18 mouse cellular contexts compared by ENCODE assay signal in the genomic region with DNA sequence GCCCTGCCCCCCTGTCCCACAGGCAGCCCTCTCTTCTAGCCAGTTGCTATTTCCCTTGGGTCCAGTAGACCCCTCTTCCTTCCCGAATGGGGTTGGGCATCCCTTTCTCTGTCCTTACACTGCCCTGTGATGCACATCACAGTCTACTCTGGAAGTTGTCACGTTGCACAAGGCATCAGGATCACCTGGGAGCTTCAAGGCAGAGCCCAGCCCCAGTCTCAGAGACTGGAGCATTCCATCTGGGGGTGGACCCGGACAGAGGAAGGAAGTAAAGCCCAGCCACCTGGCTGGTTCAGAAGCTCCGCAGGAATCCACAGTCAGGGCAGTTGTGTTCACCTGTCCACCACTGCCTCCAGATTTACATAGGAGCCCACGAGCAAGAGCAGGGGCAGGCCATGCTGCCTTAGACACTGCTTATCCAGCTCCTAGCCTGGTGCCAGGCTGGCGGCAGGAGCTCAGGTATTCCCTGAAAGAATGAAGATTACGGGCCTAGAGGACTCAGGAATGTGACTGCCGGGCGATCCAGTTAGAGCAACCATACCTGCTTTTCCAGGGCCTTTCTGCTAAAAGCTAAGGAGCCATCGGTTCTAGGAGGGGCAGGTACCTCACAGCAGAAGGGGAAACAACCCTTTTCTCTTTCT. TPM values are rescaled to one million over a fixed set of nuclear protein-coding genes. Genes with fewer than 3 reads are reported as not detected.
"Had no signal": no experiment of that assay in that cellular context is flagged by ENCODE, and none has a peak within 500 bp of the region (broad histone marks: within the 10 kb centered on the region; RNA-seq: fewer than 3 reads in every experiment).

No protein-coding gene starts in this region.

- H3K27me3 ChIP-seq: intestine, embryonic 15.5 days; liver, embryonic 12.5 days; midbrain, embryonic 15.5 days; neural tube, embryonic 12.5 days; stomach, embryonic 15.5 days had no signal

- DNase-seq: kidney, adult 18-20 months; kidney, postnatal 10 days; kidney, postnatal 4 days; right cerebral cortex, postnatal 4 days; spleen, adult 18-20 months; thymus, postnatal 36 days had no signal

- H3K4me1 ChIP-seq: stomach, embryonic 15.5 days had no signal

- ATAC-seq: intestine, embryonic 15.5 days; liver, embryonic 12.5 days; midbrain, embryonic 15.5 days had no signal

- H3K27ac ChIP-seq: intestine, embryonic 15.5 days; layer of hippocampus, adult 2 months; liver, embryonic 12.5 days; midbrain, embryonic 10.5 days; midbrain, embryonic 15.5 days; neural tube, embryonic 12.5 days; stomach, embryonic 15.5 days had no signal

- H3K4me3 ChIP-seq: intestine, embryonic 15.5 days; layer of hippocampus, adult 2 months; liver, embryonic 12.5 days; midbrain, embryonic 10.5 days; midbrain, embryonic 15.5 days; neural tube, embryonic 12.5 days; stomach, embryonic 15.5 days had no signal

- H3K9me3 ChIP-seq: intestine, embryonic 15.5 days; liver, embryonic 12.5 days; midbrain, embryonic 10.5 days; midbrain, embryonic 15.5 days; neural tube, embryonic 12.5 days; stomach, embryonic 15.5 days had no signal

- H3K9ac ChIP-seq: intestine, embryonic 15.5 days; liver, embryonic 12.5 days; midbrain, embryonic 15.5 days; neural tube, embryonic 12.5 days; stomach, embryonic 15.5 days had no signal

RNA-seq across cellular contexts. Expression of gene Pet117, which starts 6.4 kb away (rescaled TPM):
- total RNA-seq: monocyte, adult 5-6 weeks; neutrophil, adult 5-6 weeks had no signal
- polyA plus RNA-seq: kidney, embryonic 14.5 days; limb, embryonic 14.5 days; liver, embryonic 12.5 days; midbrain, embryonic 10.5 days; neural tube, embryonic 12.5 days had no signal

RNA-seq across cellular contexts. Expression of gene Ovol2, which starts 43.2 kb away (rescaled TPM):
- total RNA-seq: monocyte, adult 5-6 weeks; neutrophil, adult 5-6 weeks had no signal
- polyA plus RNA-seq: liver, embryonic 12.5 days; liver, embryonic 16.5 days; midbrain, embryonic 10.5 days; midbrain, embryonic 15.5 days had no signal
